Mouse (Mus musculus) cerebellum, adult 2 months (tissue): ENCODE measurements around the gene Tmem82. TPM values are rescaled to one million over a fixed set of nuclear protein-coding genes. Genes with fewer than 3 reads are reported as not detected.
"Not testable (repeated sequence)": the region's sequence is repeated elsewhere in the genome, so short reads cannot be mapped to it uniquely, and the experiment has no call there.

Experiments used
- DNase-seq, 2 experiments: peaks; one replicate each; pipeline ENCODE4 v3.0.0; 2021
- H3K27ac ChIP-seq: fragments of 200-500 bp; 2 replicates; pipeline ENCODE4 v1.5.1; 2012; ENCODE audit warnings: low read length, control low read depth, inconsistent platforms; ENCODE audit not compliant: insufficient read depth
- H3K27me3 ChIP-seq: fragments of 200-500 bp; 2 replicates; pipeline ENCODE4 v1.6.1; 2012; ENCODE audit warnings: inconsistent platforms, mild to moderate bottlenecking, low read length, moderate library complexity; ENCODE audit not compliant: control insufficient read depth, insufficient read depth
- H3K4me1 ChIP-seq: fragments of 200-500 bp; 2 replicates; pipeline ENCODE4 v1.6.1; 2011; ENCODE audit warnings: low read length; ENCODE audit not compliant: control insufficient read depth, insufficient read depth
- H3K4me3 ChIP-seq: fragments of 200-500 bp; replicated peaks from 2 replicates; pipeline ENCODE3; 2011; ENCODE audit warnings: mild to moderate bottlenecking, low read depth, low read length, control low read depth; ENCODE audit not compliant: insufficient read depth
- CTCF ChIP-seq: fragments of 200-500 bp; IDR thresholded peaks from 2 replicates; pipeline ENCODE4 v1.5.1; 2011; ENCODE audit warnings: low read depth, mild to moderate bottlenecking, control low read depth, low read length, moderate library complexity, borderline replicate concordance; ENCODE audit not compliant: insufficient read depth
- POLR2A ChIP-seq: fragments of 200-500 bp; IDR thresholded peaks from 2 replicates; pipeline ENCODE4 v1.6.1; 2011; ENCODE audit warnings: low read length, control low read depth, borderline replicate concordance; ENCODE audit not compliant: insufficient read depth
- WGBS: fragments of 180-500 bp; shearing (Covaris S2); methylation state at CpG from one replicate; pipeline ENCODE4 v1.1.7; 2018; 5-methylcytosine and 5-hydroxymethylcytosine counted together
- polyA plus RNA-seq: library from polyadenylated mRNA; depleted of rRNA; stranded (reverse); fragments of >200 nt; gene quantifications from 2 replicates; pipeline ENCODE4 v1.2.3, GENCODE M21; 2012; rRNA removed

Tmem82 gene
- polyA plus RNA-seq, 1 experiment = 0.57 TPM

GRCm38 (mm10) chr4:141570004-141570403, 48.4 kb downstream of the Tmem82 start:
- DNase-seq = no peak
- TF ChIP-seq POLR2A (no peak), CTCF (no peak)

GRCm38 (mm10) chr4:141568966-141569365, 49.5 kb downstream of the Tmem82 start:
- no peak for DNase-seq
- Histone ChIP-seq H3K27ac (no peak overlapping the region), H3K4me1 (no peaks in the 10 kb centered on the region), H3K27me3 (no peaks in the 10 kb centered on the region), H3K4me3 (no peak overlapping the region)
- 88% methylated on average over 5 of the region's 5 CpGs for WGBS
- TF ChIP-seq POLR2A (no peak), CTCF (no peak)

More at GRCm38 (mm10) chr4:141570004-141570403, 48.4 kb downstream of the Tmem82 start:
- Histone ChIP-seq H3K27ac (no peak overlapping the region; the same call in 1 of the 2 replicates), H3K27me3 (no peaks in the 10 kb centered on the region), H3K4me1 (no peaks in the 10 kb centered on the region), H3K4me3 (no peak overlapping the region)
- 87% methylated on average over 6 of the region's 6 CpGs for WGBS

GRCm38 (mm10) chr4:141567174-141567573, 51.3 kb downstream of the Tmem82 start:
- H3K27ac ChIP-seq, DNase-seq, H3K27me3 ChIP-seq, H3K4me1 ChIP-seq, H3K4me3 ChIP-seq: not testable (repeated sequence)
- 91% methylated on average over 7 of the region's 7 CpGs for WGBS

- Histone ChIP-seq H3K27me3 (no peaks in the 10 kb centered on the region), H3K27ac (no peak overlapping the region), H3K4me1 (no peaks in the 10 kb centered on the region), H3K4me3 (no peak overlapping the region)
- WGBS = 95% methylated on average over 6 of the region's 6 CpGs
- DNase-seq = no peak
- TF ChIP-seq POLR2A (no peak), CTCF (no peak)
Observed at GRCm38 (mm10) chr4:141566187-141566586, 52.2 kb downstream of the Tmem82 start.

GRCm38 (mm10) chr4:141565325-141565724, 53.1 kb downstream of the Tmem82 start:
- WGBS = 48% methylated on average over 7 of the region's 7 CpGs
- TF ChIP-seq POLR2A (no peak), CTCF (no peak)
- Histone ChIP-seq H3K4me3 (no peak overlapping the region), H3K4me1 (no peaks in the 10 kb centered on the region), H3K27me3 (no peaks in the 10 kb centered on the region), H3K27ac (no peak overlapping the region)
- DNase-seq = no peak

- no peak overlapping the region for H3K4me3 ChIP-seq
- H3K27ac ChIP-seq = no peak overlapping the region; the same call in 1 of the 2 replicates
- TF ChIP-seq CTCF (no peak), POLR2A (no peak)
- H3K27me3 ChIP-seq = no peaks in the 10 kb centered on the region
- H3K4me1 ChIP-seq = no peaks in the 10 kb centered on the region
- 85% methylated on average over 3 of the region's 3 CpGs for WGBS
- DNase-seq = no peak
Observed at GRCm38 (mm10) chr4:141564660-141565059, 53.8 kb downstream of the Tmem82 start.

- H3K27me3 ChIP-seq = no peaks in the 10 kb centered on the region
- TF ChIP-seq POLR2A (no peak), CTCF (no peak)
- 93% methylated on average over 4 of the region's 4 CpGs for WGBS
- H3K27ac ChIP-seq = no peak overlapping the region; the same call in 1 of the 2 replicates
- no peaks in the 10 kb centered on the region for H3K4me1 ChIP-seq
- H3K4me3 ChIP-seq = no peak overlapping the region
- DNase-seq = no peak
Observed at GRCm38 (mm10) chr4:141564209-141564608, 54.2 kb downstream of the Tmem82 start.

Other genes starting within 250 kb of the Tmem82 start
- 0.03 TPM in 1 of 2 replicates, not detected in the other for gene Clcnka, start 219.9 kb downstream of the Tmem82 start, polyA plus RNA-seq
- not detected in 2 replicates for gene Clcnkb, start 202.6 kb downstream of the Tmem82 start, polyA plus RNA-seq
- gene Hspb7, start 197.9 kb downstream of the Tmem82 start, polyA plus RNA-seq = 0.10 and 0.16 TPM in 2 replicates
- gene Srarp, start 182.5 kb downstream of the Tmem82 start, polyA plus RNA-seq = 8.7 and 12.9 TPM in 2 replicates
- gene Zbtb17, start 174.0 kb downstream of the Tmem82 start, polyA plus RNA-seq = 34.7 TPM in 2 replicates
- 16.6 and 18.6 TPM in 2 replicates for gene Spen, start 80.0 kb downstream of the Tmem82 start, polyA plus RNA-seq
- gene Fblim1, start 12.5 kb downstream of the Tmem82 start, polyA plus RNA-seq = 2.3 and 2.6 TPM in 2 replicates
- gene Slc25a34, start 5.2 kb upstream of the Tmem82 start, polyA plus RNA-seq = 7.7 and 9.5 TPM in 2 replicates
- 124 and 130 TPM in 2 replicates for gene Plekhm2, start 46.3 kb upstream of the Tmem82 start, polyA plus RNA-seq
- gene Rsc1a1, start 67.0 kb upstream of the Tmem82 start, polyA plus RNA-seq = 7.4 and 8.1 TPM in 2 replicates
- gene Ddi2, start 104.8 kb upstream of the Tmem82 start, polyA plus RNA-seq = 20.4 and 21.1 TPM in 2 replicates
- 1.5 and 2.7 TPM in 2 replicates for gene Agmat, start 128.0 kb upstream of the Tmem82 start, polyA plus RNA-seq
- 27.3 and 28.1 TPM in 2 replicates for gene Dnajc16, start 172.3 kb upstream of the Tmem82 start, polyA plus RNA-seq
- gene Casp9, start 175.0 kb upstream of the Tmem82 start, polyA plus RNA-seq = 20.0 and 21.8 TPM in 2 replicates
- 0.13 and 0.16 TPM in 2 replicates for gene Cela2a, start 207.5 kb upstream of the Tmem82 start, polyA plus RNA-seq
- gene Ctrc, start 227.7 kb upstream of the Tmem82 start, polyA plus RNA-seq = not detected in 2 replicates